Mouse (Mus musculus) testis, adult 2 months (tissue): ENCODE results near the gene L3mbtl4.

ENCODE experiments used
- CTCF ChIP-seq: fragments of 200-500 bp; IDR thresholded peaks from 2 replicates; pipeline ENCODE4 v1.5.1; 2012; ENCODE audit warnings: low read depth, mild to moderate bottlenecking, inconsistent platforms, low read length, moderate library complexity; ENCODE audit not compliant: control insufficient read depth, insufficient read depth, insufficient replicate concordance
- POLR2A ChIP-seq: fragments of 200-500 bp; IDR thresholded peaks from 2 replicates; pipeline ENCODE4 v1.6.1; 2012; ENCODE audit warnings: low read depth, mild to moderate bottlenecking, inconsistent platforms, low read length, moderate library complexity; ENCODE audit not compliant: control insufficient read depth

GRCm38 (mm10) chr17:68288094-68288493 is 14.5 kb downstream of the L3mbtl4 start:
- TF ChIP-seq POLR2A (no peak), CTCF (no peak)
